Mouse (Mus musculus): ENCODE data around the gene Myf5. TPM values are rescaled to one million over a fixed set of nuclear protein-coding genes. Genes with fewer than 3 reads are reported as not detected.

Myf5 gene
- total and polyA plus RNA-seq, 3 experiments, result not detected

DNA sequence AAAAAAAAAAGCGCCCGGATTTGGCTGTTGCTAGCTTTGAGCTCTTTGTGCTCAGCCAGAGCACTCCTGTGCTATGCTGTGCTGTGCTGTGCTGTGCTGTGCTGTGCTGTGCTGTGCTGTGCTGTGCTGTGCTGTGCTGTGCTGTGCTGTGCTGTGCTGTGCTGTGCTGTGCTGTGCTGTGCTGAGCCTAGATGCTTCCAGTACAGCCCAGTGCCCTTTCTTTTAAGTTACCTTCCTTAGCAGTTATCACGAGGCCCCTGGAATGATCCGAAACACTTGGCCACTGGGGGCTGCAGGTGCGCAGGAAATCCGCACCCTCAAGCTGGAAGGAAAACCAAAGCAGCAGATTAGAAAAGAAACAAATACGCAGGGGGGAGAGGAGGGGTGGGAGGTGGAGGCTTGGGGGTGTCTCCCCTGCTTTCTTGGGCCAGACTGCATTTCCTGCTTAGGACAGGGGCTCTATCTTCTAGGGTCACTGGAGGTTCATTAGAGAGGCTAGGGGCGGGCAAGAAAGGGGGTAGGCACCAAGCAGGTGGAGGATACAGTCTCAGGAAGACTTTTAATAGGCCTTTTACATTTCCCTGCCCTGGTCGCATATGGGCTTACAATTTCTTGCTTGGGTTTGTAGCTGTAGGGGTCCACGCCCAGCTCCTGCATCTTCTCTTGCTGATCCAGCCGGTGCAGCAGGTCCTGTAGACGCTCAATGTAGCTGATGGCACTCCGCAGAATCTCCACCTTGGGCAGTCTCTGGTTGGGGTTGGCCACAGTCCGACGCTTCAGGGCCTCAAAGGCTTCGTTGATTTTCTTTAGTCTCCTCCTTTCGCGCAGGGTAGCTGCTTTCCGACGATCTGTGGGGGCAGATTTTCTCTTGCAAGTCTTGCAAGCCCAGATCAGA, 7.9 kb upstream of the Myf5 start:
- no peak overlapping the region for H3K27ac ChIP-seq (ENCODE audit: insufficient read depth, low read depth)
- no peak for DNase-seq (ENCODE audit: extremely low read depth)
- no peak overlapping the region for H3K9ac ChIP-seq (ENCODE audit: insufficient read depth, low read depth)
- no peaks in the 10 kb centered on the region for H3K36me3 ChIP-seq (replicated peaks in 1 of 2; ENCODE audit: control insufficient read depth in 1 of 2, insufficient read depth in 1 of 2, low read length in 1 of 2)
- no peaks in the 10 kb centered on the region for H3K79me2 ChIP-seq (replicated peaks; ENCODE audit: control insufficient read depth, extremely low read depth, insufficient read depth, poor library complexity, severe bottlenecking)
- no peaks in the 10 kb centered on the region for H3K27me3 ChIP-seq (replicated peaks)
- no peaks in the 10 kb centered on the region for H3K4me1 ChIP-seq (ENCODE audit: control insufficient read depth in 1 of 2, insufficient read depth in 2 of 2)
- H3K4me2 ChIP-seq (ENCODE audit: insufficient read depth, low read depth, poor library complexity, severe bottlenecking), result no peak overlapping the region
- dilution Hi-C loops (cut with MboI; ENCODE audit: extremely low pct_ligation_motif_present, extremely low pct_unique_long_range_greater_than_20kb, low sequenced_read_pairs) (no loop called here), in situ Hi-C loops (cut with MboI; ENCODE audit: low pct_ligation_motif_present, low pct_unique_long_range_greater_than_20kb, low sequenced_read_pairs) (no loop called here)
- no peak overlapping the region for H3K4me3 ChIP-seq (replicated peaks in 1 of 3; ENCODE audit: low read depth in 2 of 3, low read length in 2 of 3, poor library complexity in 1 of 3)
- H3K9me3 ChIP-seq (replicated peaks; ENCODE audit: low read length), result peaks cover 36% of the 10 kb centered on the region
- TF ChIP-seq TBP (conservative IDR thresholded peaks at IDR 0.05; ENCODE audit: low read depth, low read length), result no peak
- no peak for TF ChIP-seq USF2 (conservative IDR thresholded peaks at IDR 0.05; ENCODE audit: low read depth, low read length)
- no peak for TF ChIP-seq SMC3 (IDR thresholded peaks at IDR 0.05; ENCODE audit: low read depth, low read length)

DNA sequence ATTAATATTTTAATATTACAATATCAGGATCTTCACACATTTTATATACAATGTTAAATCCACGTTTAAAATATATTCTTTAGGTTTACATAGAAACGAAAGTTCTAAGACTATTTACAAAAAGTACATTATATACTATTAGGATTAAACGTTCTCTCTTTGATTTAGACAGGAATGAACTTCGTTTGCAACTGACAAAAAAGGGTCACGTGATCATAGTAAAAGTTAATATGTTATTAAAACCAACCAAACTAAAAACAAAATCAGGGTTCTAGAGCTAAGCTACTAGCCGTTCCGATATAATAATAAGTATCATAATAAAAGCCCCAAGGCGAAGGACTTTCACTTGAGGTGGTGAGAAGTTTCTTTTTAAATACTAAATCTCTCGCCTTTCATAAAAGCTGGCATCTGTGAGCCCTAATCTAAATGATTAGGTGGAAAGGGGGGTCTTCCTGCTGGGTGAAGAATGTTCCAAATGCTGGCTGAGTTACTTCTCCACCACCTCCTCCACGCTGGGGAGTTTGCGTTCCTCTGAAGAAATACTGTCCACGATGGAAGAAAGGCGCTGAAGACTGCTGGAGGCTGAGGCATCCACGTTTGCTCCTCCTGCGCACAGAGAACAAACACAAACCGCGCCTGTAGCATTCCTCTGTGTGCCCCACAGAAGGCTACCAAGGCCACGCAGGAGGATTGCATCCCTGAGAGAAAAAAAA, 7.1 kb upstream of the Myf5 start:
- Histone ChIP-seq H3K4me3 (replicated peaks in 1 of 3; ENCODE audit: low read depth in 2 of 3, low read length in 2 of 3, poor library complexity in 1 of 3) (no peak overlapping the region), H3K4me2 (ENCODE audit: insufficient read depth, low read depth, poor library complexity, severe bottlenecking) (no peak overlapping the region), H3K36me3 (replicated peaks in 1 of 2; ENCODE audit: control insufficient read depth in 1 of 2, insufficient read depth in 1 of 2, low read length in 1 of 2) (no peaks in the 10 kb centered on the region), H3K9me3 (replicated peaks; ENCODE audit: low read length) (peaks cover 43% of the 10 kb centered on the region), H3K9ac (ENCODE audit: insufficient read depth, low read depth) (no peak overlapping the region), H3K4me1 (ENCODE audit: control insufficient read depth in 1 of 2, insufficient read depth in 2 of 2) (no peaks in the 10 kb centered on the region), H3K27ac (ENCODE audit: insufficient read depth, low read depth) (no peak overlapping the region), H3K27me3 (replicated peaks) (no peaks in the 10 kb centered on the region), H3K79me2 (replicated peaks; ENCODE audit: control insufficient read depth, extremely low read depth, insufficient read depth, poor library complexity, severe bottlenecking) (no peaks in the 10 kb centered on the region)
- no peak for DNase-seq (ENCODE audit: extremely low read depth)
- no peak for TF ChIP-seq RCOR1 (conservative IDR thresholded peaks at IDR 0.05; ENCODE audit: low read depth, low read length)
- TF ChIP-seq TBP (conservative IDR thresholded peaks at IDR 0.05; ENCODE audit: low read depth, low read length), result no peak
- no peak for TF ChIP-seq SMC3 (IDR thresholded peaks at IDR 0.05; ENCODE audit: low read depth, low read length)
- no peak for TF ChIP-seq UBTF (IDR thresholded peaks at IDR 0.05; ENCODE audit: low read depth, low read length)
- dilution Hi-C loops (cut with MboI; ENCODE audit: extremely low pct_ligation_motif_present, extremely low pct_unique_long_range_greater_than_20kb, low sequenced_read_pairs) (no loop called here), in situ Hi-C loops (cut with MboI; ENCODE audit: low pct_ligation_motif_present, low pct_unique_long_range_greater_than_20kb, low sequenced_read_pairs) (no loop called here)

DNA sequence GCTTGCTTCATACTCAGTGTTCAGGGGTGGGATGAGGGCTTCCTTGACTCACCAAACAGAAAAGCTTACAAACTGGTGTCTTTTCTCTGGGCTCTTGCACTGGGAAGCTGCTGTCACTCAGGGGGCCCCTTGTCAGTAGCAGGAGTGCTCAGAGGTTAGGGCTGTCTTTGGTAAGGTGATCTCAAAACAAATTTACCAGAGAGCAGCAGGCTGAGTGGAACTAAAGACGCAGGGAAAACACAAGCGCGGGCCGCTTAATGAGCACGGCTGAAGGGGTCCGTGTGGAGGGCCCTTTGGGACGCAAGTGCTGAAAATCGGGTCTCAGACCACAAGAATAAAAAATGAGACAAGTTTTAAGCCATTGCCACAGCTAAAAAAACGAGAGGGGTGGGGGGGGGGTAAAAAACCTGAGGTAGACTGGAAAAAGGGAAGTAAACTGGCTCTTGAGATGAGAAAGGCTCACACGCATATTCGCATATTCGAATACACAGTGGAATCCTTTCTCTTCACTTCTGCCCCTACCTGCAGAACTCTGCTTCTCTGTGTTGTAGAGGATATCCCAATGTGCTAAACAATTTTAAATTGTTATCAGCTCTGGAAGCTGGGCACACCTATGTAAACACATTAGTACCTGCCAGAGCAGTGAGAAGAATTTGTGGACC, 2.9 kb upstream of the Myf5 start:
- H3K4me3 ChIP-seq (replicated peaks in 1 of 3; ENCODE audit: low read depth in 2 of 3, low read length in 2 of 3, poor library complexity in 1 of 3), result no peak overlapping the region
- no peaks in the 10 kb centered on the region for H3K79me2 ChIP-seq (replicated peaks; ENCODE audit: control insufficient read depth, extremely low read depth, insufficient read depth, poor library complexity, severe bottlenecking)
- H3K27ac ChIP-seq (ENCODE audit: insufficient read depth, low read depth), result no peak overlapping the region
- no peak for TF ChIP-seq HCFC1 (IDR thresholded peaks at IDR 0.05; ENCODE audit: low read depth, low read length)
- no peak for TF ChIP-seq IRF4 (IDR thresholded peaks at IDR 0.05; ENCODE audit: low read depth, low read length)
- no peak for TF ChIP-seq ZMIZ1 (IDR thresholded peaks at IDR 0.05; ENCODE audit: low read depth, low read length)
- no peak for TF ChIP-seq NELFE (IDR thresholded peaks at IDR 0.05; ENCODE audit: low read depth, low read length)
- H3K36me3 ChIP-seq (replicated peaks in 1 of 2; ENCODE audit: control insufficient read depth in 1 of 2, insufficient read depth in 1 of 2, low read length in 1 of 2), result no peaks in the 10 kb centered on the region
- in situ Hi-C loops (cut with MboI; ENCODE audit: low pct_ligation_motif_present, low pct_unique_long_range_greater_than_20kb, low sequenced_read_pairs) (no loop called here), dilution Hi-C loops (cut with MboI; ENCODE audit: extremely low pct_ligation_motif_present, extremely low pct_unique_long_range_greater_than_20kb, low sequenced_read_pairs) (no loop called here)
- no peaks in the 10 kb centered on the region for H3K27me3 ChIP-seq (replicated peaks)
- DNase-seq (ENCODE audit: extremely low read depth), result no peak
- H3K4me2 ChIP-seq (ENCODE audit: insufficient read depth, low read depth, poor library complexity, severe bottlenecking), result no peak overlapping the region
- H3K9ac ChIP-seq (ENCODE audit: insufficient read depth, low read depth), result no peak overlapping the region
- no peaks in the 10 kb centered on the region for H3K4me1 ChIP-seq (ENCODE audit: control insufficient read depth in 1 of 2, insufficient read depth in 2 of 2)
- peaks cover 59% of the 10 kb centered on the region for H3K9me3 ChIP-seq (replicated peaks; ENCODE audit: low read length)

Measured in CH12.LX (cell line).